In the genomic region with DNA sequence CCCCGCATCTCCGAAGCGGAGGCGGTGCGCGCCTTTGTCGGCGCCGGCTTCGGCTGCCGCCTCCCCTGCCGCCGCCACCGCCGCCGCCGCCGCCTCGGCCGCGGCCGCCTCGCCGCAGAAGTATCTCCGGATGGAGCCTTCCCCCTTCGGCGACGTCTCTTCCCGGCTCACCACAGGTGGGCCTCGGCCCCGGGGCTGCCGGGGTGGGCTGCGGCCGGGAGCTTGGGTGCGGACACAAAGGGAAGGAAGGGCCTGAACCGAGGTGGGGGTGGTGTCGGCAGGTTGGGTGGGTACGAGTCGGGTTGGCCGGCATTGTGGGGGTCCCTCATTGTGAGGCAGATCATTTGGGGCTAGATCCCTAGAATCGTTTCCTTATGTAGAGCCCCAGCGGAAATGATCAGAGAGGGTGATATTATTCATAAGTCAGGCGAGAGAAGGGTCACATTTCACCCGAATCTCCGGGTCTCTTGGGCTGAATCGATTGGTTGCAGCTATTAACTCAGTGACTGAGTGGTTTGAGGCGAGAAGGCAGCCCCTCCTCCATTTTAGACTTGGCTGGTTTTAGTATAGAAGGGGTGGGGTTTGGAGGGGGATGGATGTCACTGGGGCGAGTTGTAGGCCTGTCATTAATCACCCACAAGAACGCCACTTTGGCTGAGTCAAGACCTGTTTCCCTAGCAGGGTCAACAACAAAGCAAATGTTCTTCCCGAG, we compare ENCODE assay signal across 8 mouse cellular contexts. TPM values are rescaled to one million over a fixed set of nuclear protein-coding genes. Genes with fewer than 3 reads are reported as not detected.
A peak's percentile ranks its signal among the peaks of the same experiment; 100 is the strongest.
DNase-seq lines count a peak whose midpoint lies in the region; ATAC-seq lines count a peak whose summit lies in the region.

No protein-coding gene starts in this region.

- peak overlapping the region; percentile 97 for H3K27ac ChIP-seq in heart, embryonic 16.5 days (ENCODE audit: low read length)

- peaks cover 27% of the 10 kb centered on the region for H3K4me1 ChIP-seq in heart, embryonic 16.5 days (ENCODE audit: control insufficient read depth, insufficient read depth, low read length)

- H3K4me2 ChIP-seq in heart, embryonic 16.5 days (ENCODE audit: low read depth, low read length), result peak overlapping the region; percentile 86

- ATAC-seq in heart, embryonic 16.5 days (replicated peaks; ENCODE audit: extremely low read depth, insufficient read depth, low FRiP score), result peak; percentile 70

- peak overlapping the region; percentile 72 for H3K4me3 ChIP-seq in heart, embryonic 16.5 days (ENCODE audit: low read length)

- H3K9me3 ChIP-seq in heart, embryonic 16.5 days (replicated peaks; ENCODE audit: control insufficient read depth, low read length), result no peaks in the 10 kb centered on the region

- H3K9ac ChIP-seq in heart, embryonic 16.5 days (ENCODE audit: low read length), result peak overlapping the region; percentile 92

- no peaks in the 10 kb centered on the region for H3K27me3 ChIP-seq in heart, embryonic 16.5 days (ENCODE audit: control insufficient read depth, insufficient read depth, low read length)

- peak; percentile 74 for DNase-seq in MN1 (ENCODE audit: low spot score)
- peak; percentile 66 for DNase-seq in c-Kit-positive CD71-negative TER-119-negative erythroid progenitor cells, embryonic 14.5 days (ENCODE audit: low read depth)
- DNase-seq in fibroblast of lung, adult 2 months (ENCODE audit: low read depth), result peak; percentile 67
- peak; percentile 83 for DNase-seq in kidney, postnatal 14 days
- peak; percentile 78 for DNase-seq in lung, postnatal 10 days
- peak; percentile 21 for DNase-seq in ovary, postnatal 14 days (ENCODE audit: low spot score)
- DNase-seq in urinary bladder, postnatal 14 days (ENCODE audit: low spot score), result peak; percentile 60

- under 1% methylated on average over 39 of the region's 50 CpGs for WGBS in heart, embryonic 16.5 days

- no peaks in the 10 kb centered on the region for H3K36me3 ChIP-seq in heart, embryonic 16.5 days (ENCODE audit: control insufficient read depth, insufficient read depth)

RNA-seq across cellular contexts. Expression of gene Akirin2, which starts 0.5 kb away (rescaled TPM):
- 28.1 and 31.0 TPM in 2 replicates for polyA plus RNA-seq in heart, embryonic 16.5 days (2015; fragmentation: Nextera tagmentation; extraction: Ambion mirVana)

Comparison
In these comparisons a context has a peak if more than half of its experiments do, and no peak if none do; other contexts are left out.
1. Peak in every context shown above with its lines: DNase-seq, ATAC-seq, H3K4me3 ChIP-seq and H3K27ac ChIP-seq.
2. DNase-seq: peak in every context shown above with its lines; median percentile 83 in kidney, postnatal 14 days; 78 in lung, postnatal 10 days; 74 in MN1; 67 in fibroblast of lung, adult 2 months; 66 in c-Kit-positive CD71-negative TER-119-negative erythroid progenitor cells, embryonic 14.5 days; 60 in urinary bladder, postnatal 14 days; 21 in ovary, postnatal 14 days.